Mouse (Mus musculus): ENCODE results near the gene Spata31d1b. TPM values are rescaled to one million over a fixed set of nuclear protein-coding genes. Genes with fewer than 3 reads are reported as not detected.

The Spata31d1b gene
- not detected for polyA plus RNA-seq (2015; fragmentation: Illumina TruSeq; extraction: RNeasy Lipid Tissue Mini Kit (QIAGEN cat#74804); ENCODE audit: low read depth, low replicate concordance)

DNA sequence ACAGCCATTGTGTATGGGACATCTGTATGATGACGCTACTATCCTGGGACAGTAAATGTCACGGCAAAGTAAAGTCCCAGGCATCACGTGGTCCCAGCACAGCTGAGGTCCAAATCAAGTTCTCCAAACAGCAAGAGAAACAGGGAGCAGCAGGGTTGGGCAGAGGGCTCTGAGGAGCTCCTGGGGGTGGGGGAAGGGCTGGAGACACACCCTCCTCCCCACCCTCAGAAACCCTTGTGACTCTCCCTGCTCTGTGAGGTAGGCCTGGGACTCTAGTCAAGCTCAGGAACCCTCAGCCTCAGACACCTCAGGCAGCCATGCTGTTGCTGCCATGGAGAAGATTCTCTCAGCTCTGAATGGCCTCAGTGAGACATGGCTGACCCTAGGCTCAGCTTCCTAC is at the start of gene Spata31d1b:
TSS of gene Spata31d1b (plus strand) at position 301 of the 400 bp plus-strand sequence.

DNA sequence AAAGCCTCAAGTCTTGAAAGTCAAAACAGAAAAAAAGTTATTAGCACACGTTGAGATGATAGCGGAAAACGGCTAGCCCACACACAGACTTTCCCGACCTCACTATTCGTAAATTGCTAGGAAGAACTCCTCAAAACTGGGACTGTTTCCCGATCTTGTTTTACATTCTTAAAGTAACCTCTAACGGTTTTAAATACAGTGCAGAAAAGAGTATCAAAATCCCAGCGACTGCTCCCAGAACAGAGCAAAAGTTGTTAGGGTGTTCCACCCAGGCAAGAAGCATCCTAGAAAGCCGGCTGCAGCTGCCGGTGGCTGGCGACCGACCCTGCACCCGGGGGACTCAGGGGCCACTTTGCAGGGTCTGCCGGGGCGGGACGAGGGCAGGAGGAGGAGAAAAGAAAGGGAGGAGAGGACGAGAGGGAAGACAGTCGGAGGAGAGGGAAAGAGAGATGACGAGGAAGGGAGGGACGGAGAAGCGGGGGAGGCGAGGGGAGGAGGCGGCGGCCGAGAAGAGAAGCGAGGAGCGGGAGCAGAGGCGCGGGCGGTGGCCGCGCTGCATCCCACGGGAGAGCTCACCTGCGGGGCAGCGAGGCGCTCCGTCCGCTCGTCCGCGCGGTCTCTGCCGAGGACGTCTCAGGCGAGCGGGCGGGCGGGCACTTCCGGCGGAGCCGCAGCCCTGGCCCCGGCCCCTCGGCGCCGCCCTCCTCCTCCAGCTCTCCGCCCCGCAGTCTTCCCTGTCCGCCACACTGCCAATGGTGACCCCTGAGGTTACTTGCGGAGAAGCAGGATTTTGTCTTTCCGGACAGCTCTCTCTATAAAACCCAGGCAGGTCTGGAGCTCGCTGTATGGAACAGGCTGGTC is 36.7 kb upstream of the Spata31d1b start, which contains the start of gene Golm1:
TSS of gene Golm1 (minus strand) at position 661 of the 861 bp plus-strand sequence.

DNA sequence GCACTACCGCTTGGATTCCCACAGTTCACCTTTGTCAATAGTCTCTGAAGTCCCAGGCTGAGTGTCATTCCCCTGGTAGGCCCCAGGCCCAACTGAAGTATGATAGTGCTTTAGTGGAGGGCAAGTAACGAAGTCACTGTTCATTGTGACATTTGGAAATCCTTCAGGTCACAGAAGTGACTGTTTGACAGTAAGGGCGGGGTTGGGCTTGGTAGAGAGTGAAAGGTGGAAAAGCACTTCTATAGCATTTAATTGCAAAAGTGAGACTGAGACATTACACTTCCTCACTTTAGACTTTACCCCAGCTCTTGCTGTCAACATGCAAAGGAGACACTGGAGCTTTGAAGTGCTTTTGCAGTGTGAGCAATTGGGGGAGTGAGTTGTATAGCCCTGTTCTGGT is 18.1 kb upstream of the Spata31d1b start, which contains the start of gene 4921517D22Rik:
TSS of gene 4921517D22Rik (minus strand) at position 101 of the 400 bp plus-strand sequence.

DNA sequence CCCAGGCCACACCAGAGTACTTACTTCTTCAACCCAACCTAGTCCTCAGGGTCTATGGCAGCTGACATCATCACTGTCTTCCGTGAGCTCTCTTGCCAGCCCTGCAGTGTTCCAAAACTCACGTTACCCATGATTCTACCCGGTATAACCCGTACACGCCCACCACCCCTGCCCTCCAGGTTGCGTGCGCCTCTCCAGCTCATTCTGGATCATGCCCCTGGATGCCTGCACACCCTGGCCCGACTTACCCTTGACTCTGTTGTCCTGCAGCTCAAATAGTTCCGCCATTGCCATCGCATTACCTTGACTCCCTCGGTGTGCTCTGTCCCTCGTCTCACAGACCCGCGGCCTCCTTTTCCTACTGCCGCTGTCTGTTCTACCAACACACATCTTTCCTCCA is 1.9 kb upstream of the Spata31d1b start, which contains the start of gene Spata31d1a:
TSS of gene Spata31d1a (minus strand) at position 101 of the 400 bp plus-strand sequence.

DNA sequence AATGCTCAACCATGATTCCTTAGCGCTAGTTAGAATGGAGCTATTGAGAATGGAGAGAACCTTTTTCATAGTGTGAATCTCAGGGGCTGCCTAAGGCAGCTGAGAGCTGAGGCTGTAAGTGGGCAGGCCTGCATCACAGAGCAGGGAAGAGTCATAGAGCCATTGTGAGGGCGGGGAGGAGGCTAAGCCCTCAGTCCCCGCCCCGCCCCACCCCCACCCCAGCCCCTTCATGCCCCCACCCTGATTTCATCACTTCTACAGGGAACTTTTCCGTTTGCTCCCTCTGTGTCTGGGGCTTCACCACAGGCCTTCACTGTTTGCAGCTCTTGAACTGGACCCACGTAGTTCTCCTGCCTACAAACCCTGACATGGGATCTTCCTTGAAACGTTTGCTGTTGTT is 19.6 kb downstream of the Spata31d1b start, which contains the start of gene Spata31d1d:
TSS of gene Spata31d1d (minus strand) at position 101 of the 400 bp plus-strand sequence.

DNA sequence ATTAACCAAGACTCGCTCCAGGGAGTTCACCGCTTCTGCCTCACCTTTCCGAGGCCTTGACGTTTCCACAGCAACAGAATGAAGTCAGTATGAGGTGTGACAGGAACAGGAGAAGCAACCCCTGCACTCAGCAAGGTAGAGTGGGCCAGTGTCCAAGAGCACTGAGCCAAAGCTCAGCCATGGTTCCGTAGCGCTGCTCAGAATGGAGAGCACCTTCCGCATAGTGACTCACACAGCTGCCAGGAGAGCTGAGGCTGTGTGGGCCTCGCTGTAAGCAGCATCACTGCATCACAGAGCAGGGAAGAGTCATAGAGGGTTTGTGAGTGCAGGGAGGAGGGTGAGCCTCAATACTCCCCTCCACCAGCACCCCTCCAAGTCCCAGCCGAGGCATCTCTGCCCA is 34.6 kb downstream of the Spata31d1b start, which contains the start of gene 1700014D04Rik:
TSS of gene 1700014D04Rik (minus strand) at position 42 of the 400 bp plus-strand sequence.

Other genes with a start within 250 kb of the Spata31d1b start
- 164 TPM for gene Agtpbp1, start 127.1 kb upstream of the Spata31d1b start, polyA plus RNA-seq (2015; fragmentation: Illumina TruSeq; extraction: RNeasy Lipid Tissue Mini Kit (QIAGEN cat#74804); ENCODE audit: low read depth, low replicate concordance)
- 56.5 TPM for gene Naa35, start 127.0 kb upstream of the Spata31d1b start, polyA plus RNA-seq (2015; fragmentation: Illumina TruSeq; extraction: RNeasy Lipid Tissue Mini Kit (QIAGEN cat#74804); ENCODE audit: low read depth, low replicate concordance)
- 20.0 TPM for gene Golm1, start 36.5 kb upstream of the Spata31d1b start, polyA plus RNA-seq (2015; fragmentation: Illumina TruSeq; extraction: RNeasy Lipid Tissue Mini Kit (QIAGEN cat#74804); ENCODE audit: low read depth, low replicate concordance)
- gene 4921517D22Rik, start 18.2 kb upstream of the Spata31d1b start, polyA plus RNA-seq (2015; fragmentation: Illumina TruSeq; extraction: RNeasy Lipid Tissue Mini Kit (QIAGEN cat#74804); ENCODE audit: low read depth, low replicate concordance): not detected
- not detected for gene Spata31d1a, start 2.0 kb upstream of the Spata31d1b start, polyA plus RNA-seq (2015; fragmentation: Illumina TruSeq; extraction: RNeasy Lipid Tissue Mini Kit (QIAGEN cat#74804); ENCODE audit: low read depth, low replicate concordance)
- gene Spata31d1d, start 19.5 kb downstream of the Spata31d1b start, polyA plus RNA-seq (2015; fragmentation: Illumina TruSeq; extraction: RNeasy Lipid Tissue Mini Kit (QIAGEN cat#74804); ENCODE audit: low read depth, low replicate concordance): 0.10 TPM
- gene 1700014D04Rik, start 34.5 kb downstream of the Spata31d1b start, polyA plus RNA-seq (2015; fragmentation: Illumina TruSeq; extraction: RNeasy Lipid Tissue Mini Kit (QIAGEN cat#74804); ENCODE audit: low read depth, low replicate concordance): 0.73 TPM
- gene Isca1, start 57.5 kb downstream of the Spata31d1b start, polyA plus RNA-seq (2015; fragmentation: Illumina TruSeq; extraction: RNeasy Lipid Tissue Mini Kit (QIAGEN cat#74804); ENCODE audit: low read depth, low replicate concordance): 237 TPM
- not detected for gene Gm49354, start 70.0 kb downstream of the Spata31d1b start, polyA plus RNA-seq (2015; fragmentation: Illumina TruSeq; extraction: RNeasy Lipid Tissue Mini Kit (QIAGEN cat#74804); ENCODE audit: low read depth, low replicate concordance)
- gene Tut7, start 110.9 kb downstream of the Spata31d1b start, polyA plus RNA-seq (2015; fragmentation: Illumina TruSeq; extraction: RNeasy Lipid Tissue Mini Kit (QIAGEN cat#74804); ENCODE audit: low read depth, low replicate concordance): 42.0 TPM